Mouse (Mus musculus): ENCODE measurements around the gene Gabpb1. TPM values are rescaled to one million over a fixed set of nuclear protein-coding genes. Genes with fewer than 3 reads are reported as not detected.
A peak's percentile ranks its signal among the peaks of the same experiment; 100 is the strongest.
"Not testable (repeated sequence)": the region's sequence is repeated elsewhere in the genome, so short reads cannot be mapped to it uniquely, and the experiment has no call there.

Gene Gabpb1
- polyA plus RNA-seq, 1 experiment from 2014 or later, result 68.2 TPM

GRCm38 (mm10) chr2:126635939-126636823 lies 40.0 kb downstream of the Gabpb1 start:
- H3K27me3 ChIP-seq, result no peaks in the 10 kb centered on the region
- no peak overlapping the region for H3K9ac ChIP-seq
- no peaks in the 10 kb centered on the region for H3K9me3 ChIP-seq
- no peak for ATAC-seq (ENCODE audit: low FRiP score, low read depth)
- no peak overlapping the region for H3K27ac ChIP-seq
- H3K4me2 ChIP-seq (replicated peaks), result no peak overlapping the region
- WGBS, result 80% methylated on average over 12 of the region's 12 CpGs
- H3K4me3 ChIP-seq, result no peak overlapping the region
- H3K36me3 ChIP-seq, result peaks cover 69% of the 10 kb centered on the region
- H3K4me1 ChIP-seq, result no peaks in the 10 kb centered on the region

- Histone ChIP-seq H3K9me3 (no peaks in the 10 kb centered on the region), H3K36me3 (peaks cover 52% of the 10 kb centered on the region), H3K4me3 (no peak overlapping the region), H3K4me1 (peaks cover 12% of the 10 kb centered on the region), H3K9ac (no peak overlapping the region), H3K27me3 (no peaks in the 10 kb centered on the region), H3K27ac (no peak overlapping the region), H3K4me2 (replicated peaks) (no peak overlapping the region)
- 78% methylated on average over 2 of the region's 2 CpGs for WGBS
- ATAC-seq (ENCODE audit: low FRiP score, low read depth), result no peak
These were observed 43.0 kb downstream of the Gabpb1 start for GRCm38 (mm10) chr2:126633165-126633564.

- ATAC-seq (ENCODE audit: low FRiP score, low read depth), result peak; percentile 80
- H3K36me3 ChIP-seq, result peaks cover 25% of the 10 kb centered on the region
- 23% methylated on average over 9 of the region's 9 CpGs for WGBS
- no peak overlapping the region for H3K4me3 ChIP-seq
- H3K27me3 ChIP-seq, result no peaks in the 10 kb centered on the region
- H3K9ac ChIP-seq, result no peak overlapping the region
- H3K9me3 ChIP-seq, result no peaks in the 10 kb centered on the region
- H3K4me1 ChIP-seq, result peaks cover 19% of the 10 kb centered on the region
- 0 out of 2 replicates have a peak overlapping the region, but pooled peaks have one; percentile 12 for H3K4me2 ChIP-seq (replicated peaks)
- H3K27ac ChIP-seq, result peak overlapping the region; percentile 71; the same call in 1 of the 2 replicates
These were observed 47.6 kb downstream of the Gabpb1 start for GRCm38 (mm10) chr2:126628455-126628995.

GRCm38 (mm10) chr2:126623138-126623537 lies 53.0 kb downstream of the Gabpb1 start:
- ATAC-seq (ENCODE audit: low FRiP score, low read depth), result no peak
- peaks cover 3% of the 10 kb centered on the region; the same call in 1 of the 2 replicates for H3K36me3 ChIP-seq
- H3K4me1 ChIP-seq, result peaks cover 7% of the 10 kb centered on the region
- H3K27ac ChIP-seq, result no peak overlapping the region
- H3K4me2 ChIP-seq (replicated peaks), result no peak overlapping the region
- H3K9me3 ChIP-seq, result no peaks in the 10 kb centered on the region
- H3K9ac ChIP-seq, result no peak overlapping the region
- H3K27me3 ChIP-seq, result no peaks in the 10 kb centered on the region
- no peak overlapping the region for H3K4me3 ChIP-seq

- no peak overlapping the region for H3K27ac ChIP-seq
- no peaks in the 10 kb centered on the region for H3K27me3 ChIP-seq
- H3K9me3 ChIP-seq, result no peaks in the 10 kb centered on the region
- no peak overlapping the region for H3K4me2 ChIP-seq (replicated peaks)
- H3K9ac ChIP-seq, result no peak overlapping the region
- H3K4me1 ChIP-seq, result no peaks in the 10 kb centered on the region; the same call in 1 of the 2 replicates
- 80% methylated on average over 2 of the region's 2 CpGs for WGBS
- no peak overlapping the region for H3K4me3 ChIP-seq
- ATAC-seq (ENCODE audit: low FRiP score, low read depth), result no peak
- H3K36me3 ChIP-seq, result peaks cover 3% of the 10 kb centered on the region; the same call in 1 of the 2 replicates
These were observed 53.7 kb downstream of the Gabpb1 start for GRCm38 (mm10) chr2:126622455-126622854.

- Histone ChIP-seq H3K4me1 (no peaks in the 10 kb centered on the region), H3K27me3 (no peaks in the 10 kb centered on the region), H3K4me3 (no peak within 1 kb of the TSS), H3K9me3 (no peaks in the 10 kb centered on the region), H3K27ac (no peak within 1 kb of the TSS), H3K4me2 (replicated peaks) (no peak within 1 kb of the TSS), H3K9ac (no peak within 1 kb of the TSS), H3K36me3 (no peaks in the 10 kb centered on the region)
- no peak for ATAC-seq (ENCODE audit: low FRiP score, low read depth)
- 81% methylated on average over 14 of the region's 14 CpGs for WGBS
These were observed 56.9 kb downstream of the Gabpb1 start, which contains the start of gene Hdc for GRCm38 (mm10) chr2:126619249-126619704. Gene Hdc, minus strand, starts transcription at chr2:126619299.

GRCm38 (mm10) chr2:126618470-126619179 lies 57.5 kb downstream of the Gabpb1 start:
- Histone ChIP-seq H3K4me1 (no peaks in the 10 kb centered on the region), H3K36me3 (no peaks in the 10 kb centered on the region), H3K4me2 (replicated peaks) (no peak overlapping the region), H3K4me3 (no peak overlapping the region), H3K9ac (no peak overlapping the region), H3K27me3 (no peaks in the 10 kb centered on the region), H3K27ac (no peak overlapping the region), H3K9me3 (no peaks in the 10 kb centered on the region)
- WGBS, result 44% methylated on average over 8 of the region's 8 CpGs
- ATAC-seq (ENCODE audit: low FRiP score, low read depth), result no peak

- Histone ChIP-seq H3K4me2 (replicated peaks) (no peak overlapping the region), H3K27ac (no peak overlapping the region), H3K27me3 (no peaks in the 10 kb centered on the region), H3K9me3 (no peaks in the 10 kb centered on the region), H3K9ac (no peak overlapping the region), H3K4me1 (no peaks in the 10 kb centered on the region), H3K4me3 (no peak overlapping the region), H3K36me3 (no peaks in the 10 kb centered on the region)
- 80% methylated on average over 3 of the region's 3 CpGs for WGBS
- no peak for ATAC-seq (ENCODE audit: low FRiP score, low read depth)
These were observed 60.8 kb downstream of the Gabpb1 start for GRCm38 (mm10) chr2:126615355-126615754.

- not testable (repeated sequence) for H3K9ac ChIP-seq; H3K4me2 ChIP-seq (replicated peaks); H3K36me3 ChIP-seq; H3K27me3 ChIP-seq; H3K4me1 ChIP-seq; H3K27ac ChIP-seq; ATAC-seq (ENCODE audit: low FRiP score, low read depth); H3K9me3 ChIP-seq; H3K4me3 ChIP-seq
- WGBS, result 66% methylated on average over 12 of the region's 12 CpGs
These were observed 66.5 kb downstream of the Gabpb1 start for GRCm38 (mm10) chr2:126609600-126609999.

GRCm38 (mm10) chr2:126607553-126608203 lies 68.5 kb downstream of the Gabpb1 start:
- no peaks in the 10 kb centered on the region for H3K9me3 ChIP-seq
- no peaks in the 10 kb centered on the region for H3K27me3 ChIP-seq
- ATAC-seq (ENCODE audit: low FRiP score, low read depth), result no peak
- WGBS, result 67% methylated on average over 10 of the region's 10 CpGs
- no peak overlapping the region for H3K27ac ChIP-seq
- H3K4me2 ChIP-seq (replicated peaks), result no peak overlapping the region
- H3K36me3 ChIP-seq, result no peaks in the 10 kb centered on the region
- H3K4me3 ChIP-seq, result no peak overlapping the region
- peaks cover 5% of the 10 kb centered on the region; the same call in 1 of the 2 replicates for H3K4me1 ChIP-seq
- H3K9ac ChIP-seq, result no peak overlapping the region

GRCm38 (mm10) chr2:126606688-126607062 lies 69.5 kb downstream of the Gabpb1 start:
- WGBS, result 72% methylated on average over 4 of the region's 4 CpGs
- ATAC-seq (ENCODE audit: low FRiP score, low read depth), result no peak

More at GRCm38 (mm10) chr2:126606688-126607062, 69.5 kb downstream of the Gabpb1 start:
- Histone ChIP-seq H3K36me3 (no peaks in the 10 kb centered on the region), H3K27ac (no peak overlapping the region), H3K4me1 (peaks cover 5% of the 10 kb centered on the region; the same call in 1 of the 2 replicates), H3K9me3 (no peaks in the 10 kb centered on the region), H3K27me3 (no peaks in the 10 kb centered on the region), H3K4me3 (no peak overlapping the region), H3K4me2 (replicated peaks) (no peak overlapping the region), H3K9ac (no peak overlapping the region)

Data from limb, embryonic 13.5 days (tissue).